Mouse (Mus musculus): ENCODE results near the gene Tacc3. TPM values are rescaled to one million over a fixed set of nuclear protein-coding genes. Genes with fewer than 3 reads are reported as not detected.

The Tacc3 gene
- total RNA-seq (2021) (1 to 10 TPM; 1.4 to 3.1 TPM), polyA plus RNA-seq (2012; rRNA removed) (1.8 and 2.6 TPM in 2 replicates)
- long read RNA-seq, partial matches to known transcripts, result 0 of 1 reads
- long read RNA-seq, other reads (novel, unspliced or antisense), result 1 of 1 reads

GRCm38 (mm10) chr5:33657787-33658663 is at the start of gene Tacc3, which contains the start of gene Tmem129:
Tacc3 (plus strand) TSS chr5:33658128.
Tmem129 (minus strand) TSS chr5:33658416.
- 0% methylated on average over 60 of the region's 60 CpGs for WGBS
- Histone ChIP-seq H3K79me2 (replicated peaks; ENCODE audit: control insufficient read depth, insufficient read depth, low read length) (no peaks in the 10 kb centered on the region), H3K4me1 (ENCODE audit: control insufficient read depth, insufficient read depth, low read length) (peaks cover 5% of the 10 kb centered on the region), H3K27ac (peak within 1 kb of the TSS; percentile 100), H3K27me3 (ENCODE audit: control insufficient read depth, insufficient read depth, low read length) (no peaks in the 10 kb centered on the region), H3K4me3 (peak within 1 kb of the TSS; percentile 71), H3K9ac (ENCODE audit: low read depth, low read length) (peak within 1 kb of the TSS; percentile 81), H3K36me3 (ENCODE audit: control insufficient read depth, insufficient read depth, low read length) (no peaks in the 10 kb centered on the region)
- intact Hi-C loops (cut with DNase I), result loop anchor here (5.0 to 10.0 kb wide), 4 partner anchors 124 to 707 kb away; partner anchors contain the start of genes Fam193a, Letm1, Mxd4 and Nelfa
- DNase-seq, result peak; percentile 95 to 99
- peak; percentile 47 for TF ChIP-seq EP300 (IDR thresholded peaks at IDR 0.05; ENCODE audit: insufficient read depth, low read depth, low read length)
- TF ChIP-seq POLR2A (IDR thresholded peaks at IDR 0.05; ENCODE audit: insufficient read depth, low read depth, low read length), result peak; percentile 87
- peak; percentile 11; the same call in 1 of the 2 replicates for TF ChIP-seq CTCF (IDR thresholded peaks at IDR 0.05)

- Histone ChIP-seq H3K36me3 (ENCODE audit: control insufficient read depth, insufficient read depth, low read length) (no peaks in the 10 kb centered on the region), H3K27ac (no peak overlapping the region), H3K4me3 (no peak overlapping the region), H3K9ac (ENCODE audit: low read depth, low read length) (no peak overlapping the region), H3K27me3 (ENCODE audit: control insufficient read depth, insufficient read depth, low read length) (no peaks in the 10 kb centered on the region), H3K4me1 (ENCODE audit: control insufficient read depth, insufficient read depth, low read length) (peaks cover 4% of the 10 kb centered on the region), H3K79me2 (replicated peaks; ENCODE audit: control insufficient read depth, insufficient read depth, low read length) (no peaks in the 10 kb centered on the region; the same call in 1 of the 2 replicates)
- intact Hi-C loops (cut with DNase I), result no loop called here
- TF ChIP-seq EP300 (IDR thresholded peaks at IDR 0.05; ENCODE audit: insufficient read depth, low read depth, low read length), result no peak
- WGBS, result 82% methylated on average over 1 of the region's 1 CpGs
- no peak for DNase-seq
Measured at GRCm38 (mm10) chr5:33609226-33609625, 48.7 kb upstream of the Tacc3 start.

- H3K4me3 ChIP-seq, result no peak overlapping the region
- no peak overlapping the region for H3K9ac ChIP-seq (ENCODE audit: low read depth, low read length)
- H3K36me3 ChIP-seq (ENCODE audit: control insufficient read depth, insufficient read depth, low read length), result no peaks in the 10 kb centered on the region
- no peak for DNase-seq
- intact Hi-C loops (cut with DNase I), result no loop called here
- H3K4me1 ChIP-seq (ENCODE audit: control insufficient read depth, insufficient read depth, low read length), result peaks cover 1% of the 10 kb centered on the region; the same call in 1 of the 2 replicates
- H3K27ac ChIP-seq, result no peak overlapping the region
- 93% methylated on average over 1 of the region's 1 CpGs for WGBS
- no peak for TF ChIP-seq EP300 (IDR thresholded peaks at IDR 0.05; ENCODE audit: insufficient read depth, low read depth, low read length)
- TF ChIP-seq CTCF (IDR thresholded peaks at IDR 0.05), result no peak
- TF ChIP-seq POLR2A (IDR thresholded peaks at IDR 0.05; ENCODE audit: insufficient read depth, low read depth, low read length), result no peak
- no peaks in the 10 kb centered on the region; the same call in 1 of the 2 replicates for H3K79me2 ChIP-seq (replicated peaks; ENCODE audit: control insufficient read depth, insufficient read depth, low read length)
- H3K27me3 ChIP-seq (ENCODE audit: control insufficient read depth, insufficient read depth, low read length), result no peaks in the 10 kb centered on the region
Measured at GRCm38 (mm10) chr5:33611795-33612194, 46.1 kb upstream of the Tacc3 start.

- Histone ChIP-seq H3K4me3 (no peak overlapping the region), H3K36me3 (ENCODE audit: control insufficient read depth, insufficient read depth, low read length) (no peaks in the 10 kb centered on the region; the same call in 1 of the 2 replicates), H3K79me2 (replicated peaks; ENCODE audit: control insufficient read depth, insufficient read depth, low read length) (no peaks in the 10 kb centered on the region), H3K27ac (no peak overlapping the region), H3K4me1 (ENCODE audit: control insufficient read depth, insufficient read depth, low read length) (peaks cover 3% of the 10 kb centered on the region; the same call in 1 of the 2 replicates), H3K27me3 (ENCODE audit: control insufficient read depth, insufficient read depth, low read length) (no peaks in the 10 kb centered on the region), H3K9ac (ENCODE audit: low read depth, low read length) (no peak overlapping the region)
- DNase-seq, result no peak
- TF ChIP-seq EP300 (IDR thresholded peaks at IDR 0.05; ENCODE audit: insufficient read depth, low read depth, low read length), result no peak
- TF ChIP-seq POLR2A (IDR thresholded peaks at IDR 0.05; ENCODE audit: insufficient read depth, low read depth, low read length), result no peak
- no peak for TF ChIP-seq CTCF (IDR thresholded peaks at IDR 0.05)
- WGBS, result 67% methylated on average over 6 of the region's 6 CpGs
- intact Hi-C loops (cut with DNase I), result no loop called here
Measured at GRCm38 (mm10) chr5:33614391-33614790, 43.5 kb upstream of the Tacc3 start.

DNA sequence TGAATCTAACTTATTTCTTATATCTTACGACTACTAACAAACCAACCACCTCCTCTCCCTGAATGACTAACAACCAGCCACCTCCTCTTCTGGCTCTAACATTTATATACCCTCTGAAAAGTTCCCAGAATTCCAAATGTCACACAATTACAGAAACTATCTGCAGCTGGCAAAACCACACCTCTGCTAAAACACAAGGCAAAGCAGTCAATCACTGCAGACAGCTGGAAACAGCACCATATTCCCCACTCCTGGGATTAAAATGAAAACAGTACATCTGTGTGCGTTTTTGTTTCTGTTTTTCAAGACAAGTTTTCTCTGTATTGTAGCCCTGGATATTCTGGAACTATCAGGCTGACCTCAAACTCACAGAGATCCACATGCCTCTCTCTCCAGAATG is 35.3 kb upstream of the Tacc3 start:
- intact Hi-C loops (cut with DNase I), result no loop called here
- DNase-seq, result no peak
- Histone ChIP-seq H3K4me3 (no peak overlapping the region), H3K4me1 (ENCODE audit: control insufficient read depth, insufficient read depth, low read length) (peaks cover 11% of the 10 kb centered on the region), H3K36me3 (ENCODE audit: control insufficient read depth, insufficient read depth, low read length) (peaks cover 9% of the 10 kb centered on the region; the same call in 1 of the 2 replicates), H3K9ac (ENCODE audit: low read depth, low read length) (no peak overlapping the region), H3K27me3 (ENCODE audit: control insufficient read depth, insufficient read depth, low read length) (no peaks in the 10 kb centered on the region), H3K27ac (no peak overlapping the region), H3K79me2 (replicated peaks; ENCODE audit: control insufficient read depth, insufficient read depth, low read length) (peaks cover 8% of the 10 kb centered on the region)
- TF ChIP-seq POLR2A (IDR thresholded peaks at IDR 0.05; ENCODE audit: insufficient read depth, low read depth, low read length) (no peak), EP300 (IDR thresholded peaks at IDR 0.05; ENCODE audit: insufficient read depth, low read depth, low read length) (no peak), CTCF (IDR thresholded peaks at IDR 0.05) (no peak)
- 90% methylated on average over 2 of the region's 2 CpGs for WGBS

GRCm38 (mm10) chr5:33623766-33624165 is 34.2 kb upstream of the Tacc3 start:
- Histone ChIP-seq H3K9ac (ENCODE audit: low read depth, low read length) (no peak overlapping the region), H3K27ac (no peak overlapping the region), H3K4me1 (ENCODE audit: control insufficient read depth, insufficient read depth, low read length) (peaks cover 15% of the 10 kb centered on the region), H3K36me3 (ENCODE audit: control insufficient read depth, insufficient read depth, low read length) (peaks cover 9% of the 10 kb centered on the region; the same call in 1 of the 2 replicates), H3K27me3 (ENCODE audit: control insufficient read depth, insufficient read depth, low read length) (no peaks in the 10 kb centered on the region), H3K79me2 (replicated peaks; ENCODE audit: control insufficient read depth, insufficient read depth, low read length) (peaks cover 8% of the 10 kb centered on the region), H3K4me3 (no peak overlapping the region)
- intact Hi-C loops (cut with DNase I), result no loop called here
- no peak for DNase-seq
- no peak for TF ChIP-seq CTCF (IDR thresholded peaks at IDR 0.05)
- no peak for TF ChIP-seq POLR2A (IDR thresholded peaks at IDR 0.05; ENCODE audit: insufficient read depth, low read depth, low read length)
- TF ChIP-seq EP300 (IDR thresholded peaks at IDR 0.05; ENCODE audit: insufficient read depth, low read depth, low read length), result no peak
- WGBS, result 37% methylated on average over 3 of the region's 3 CpGs

Data from heart, adult 2 months (tissue).